Mouse (Mus musculus) left cerebral cortex, postnatal 14 days (tissue): ENCODE results near the gene Nek8. TPM values are rescaled to one million over a fixed set of nuclear protein-coding genes. Genes with fewer than 3 reads are reported as not detected.

Source experiments
- DNase-seq, 2 experiments: peaks; one replicate each; pipeline ENCODE4 v3.0.0; 2021 to 2022; ENCODE audit warnings: low spot score in 2 of 2, mixed read lengths in 1 of 2
- intact Hi-C: fragments of 180-260 bp; cut with DNase I; formaldehyde crosslinking; loops from one replicate; pipeline ENCODE4 v1.15.1; 2025
- microRNA-seq, 2 experiments: library from miRNA; unstranded; fragments of <30 nt; microRNA quantifications; one replicate each; pipeline ENCODE4 v1.2.0; 2022
- total RNA-seq, 2 experiments: library from RNA; stranded (reverse); gene quantifications; 2 replicates each; pipeline ENCODE4 v1.2.3; 2021

Gene Nek8
- total RNA-seq, 2 experiments from 2014 or later, result 3.3 to 3.5 TPM

DNA sequence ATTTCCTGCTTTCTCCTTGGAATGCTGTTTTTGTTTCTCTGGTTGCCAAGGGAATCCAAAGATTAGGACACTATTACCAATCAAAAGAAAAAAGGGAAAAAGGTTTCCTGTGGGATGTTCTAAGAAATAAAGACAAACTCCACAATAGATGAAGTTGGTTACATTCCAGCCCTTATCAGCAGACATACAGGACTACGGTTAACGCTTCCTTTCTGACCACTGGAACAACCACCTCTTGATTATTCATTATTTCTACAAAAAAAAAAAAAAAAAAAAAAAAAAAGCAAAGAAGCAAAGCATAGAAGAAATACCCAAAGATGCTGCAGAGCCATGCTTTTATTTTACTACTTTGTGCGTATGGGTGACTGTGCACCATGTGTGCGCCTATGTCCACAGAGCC, 53.7 kb downstream of the Nek8 start:
- intact Hi-C loops, result no loop called here
- DNase-seq, result no peak

DNA sequence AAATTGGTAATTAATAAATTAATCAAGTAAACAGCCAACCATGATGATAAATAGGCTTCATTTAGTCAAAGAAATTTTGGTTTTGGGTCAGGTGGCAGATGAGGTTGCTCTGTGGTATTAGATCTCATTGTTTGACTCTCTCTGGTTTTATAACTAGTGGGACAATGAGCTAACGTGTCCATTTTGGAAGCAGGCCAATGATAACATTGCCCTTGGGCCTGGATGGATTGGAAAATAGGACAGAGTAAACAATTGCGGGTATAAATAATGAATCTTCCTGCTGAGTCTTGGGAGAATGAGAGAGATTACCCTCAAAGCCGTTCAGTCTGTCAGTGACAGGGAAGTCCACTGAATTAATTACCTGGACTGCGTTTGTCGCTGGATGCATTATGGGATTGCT, 55.3 kb downstream of the Nek8 start:
- no peak for DNase-seq
- intact Hi-C loops, result no loop called here

DNA sequence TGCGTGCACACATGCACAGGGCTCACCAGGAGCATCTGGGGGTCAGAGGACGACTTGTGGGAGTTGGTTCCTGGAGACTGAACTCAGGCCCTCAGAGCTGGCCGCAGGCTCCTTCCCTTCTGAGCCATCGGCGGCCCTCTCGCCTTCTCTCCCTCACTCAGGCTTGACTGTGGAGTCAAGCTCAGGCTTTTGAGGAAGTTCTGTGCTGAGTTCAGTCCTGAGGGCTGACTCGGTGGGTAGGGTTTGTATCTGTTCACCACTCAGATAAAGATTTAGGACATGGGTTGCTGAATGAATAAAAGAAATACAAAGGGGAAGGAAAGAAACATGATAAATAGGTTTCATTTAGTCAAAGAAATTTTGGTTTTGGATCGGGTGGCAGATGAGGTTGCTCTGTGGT, 56.6 kb downstream of the Nek8 start:
- DNase-seq, result no peak
- intact Hi-C loops, result no loop called here

DNA sequence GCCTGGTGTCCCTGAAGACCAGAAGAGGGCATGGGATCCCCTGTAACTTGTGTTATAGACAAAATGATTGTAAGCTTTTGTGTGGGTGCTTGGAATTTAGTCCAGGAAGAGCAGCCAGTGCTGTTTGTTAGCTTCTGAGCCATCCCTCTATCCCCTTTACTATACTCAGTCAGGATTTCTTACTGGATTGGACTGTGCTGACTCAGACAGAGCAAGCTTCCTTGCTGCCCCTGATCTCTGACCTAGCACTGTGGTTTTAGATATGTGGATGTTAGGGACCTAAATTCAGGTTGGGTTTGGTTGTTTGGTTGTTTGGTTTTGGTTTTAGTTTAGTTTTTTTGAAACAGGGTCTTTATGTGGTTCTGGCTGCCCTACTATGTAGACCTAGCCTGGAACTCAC, 58.0 kb downstream of the Nek8 start:
- intact Hi-C loops, result no loop called here
- DNase-seq, result no peak

DNA sequence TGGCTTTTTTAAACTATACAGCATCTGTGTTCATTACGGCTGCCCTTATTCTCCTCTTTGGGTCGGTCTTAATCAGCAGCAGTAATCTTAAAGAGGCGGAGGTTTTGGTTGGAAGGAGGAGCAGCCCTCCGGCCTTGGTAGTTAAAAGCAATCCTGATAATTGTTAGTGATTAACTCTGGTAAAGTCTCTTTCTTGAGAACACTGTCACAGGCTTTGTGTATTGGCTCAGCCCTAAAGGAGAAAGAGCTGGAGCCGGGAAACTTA, 60.4 kb downstream of the Nek8 start:
- no peak for DNase-seq
- intact Hi-C loops, result no loop called here

Small RNA genes lying within 50 kb of the gene (microRNA-seq; reads per million reads assigned to microRNA genes)
- gene Mir7653, result 1.3 to 3.7 reads per million in 2 experiments

Other genes starting within 250 kb of the Nek8 start
- gene Sez6, start 245.9 kb downstream of the Nek8 start, total RNA-seq, result 100 to 1,000 TPM; 153 to 196 TPM
- 10 to 100 TPM; 45.5 to 48.3 TPM for gene Phf12, start 193.9 kb downstream of the Nek8 start, total RNA-seq
- 10 to 100 TPM; 14.8 to 16.4 TPM for gene Dhrs13, start 144.4 kb downstream of the Nek8 start, total RNA-seq
- 100 to 1,000 TPM; 118 to 121 TPM for gene Flot2, start 138.7 kb downstream of the Nek8 start, total RNA-seq
- gene Eral1, start 96.3 kb downstream of the Nek8 start, total RNA-seq, result 10 to 100 TPM; 18.9 to 19.5 TPM
- gene Fam222b, start 82.0 kb downstream of the Nek8 start, total RNA-seq, result 10 to 100 TPM; 28.8 to 29.9 TPM
- gene Traf4, start 11.1 kb downstream of the Nek8 start, total RNA-seq, result 10 to 100 TPM; 20.7 to 23.3 TPM
- gene Tlcd1, start within 50 bp of the Nek8 start, total RNA-seq, result 10 to 100 TPM; 27.4 to 29.6 TPM
- gene Rpl23a, start 6.9 kb upstream of the Nek8 start, total RNA-seq, result 100 to 1,000 TPM; 643 to 660 TPM
- 10 to 100 TPM; 32.6 to 34.5 TPM for gene Rab34, start 11.8 kb upstream of the Nek8 start, total RNA-seq
- gene Proca1, start 16.7 kb upstream of the Nek8 start, total RNA-seq, result 1 to 10 TPM; 5.1 to 6.7 TPM
- gene Sdf2, start 69.1 kb upstream of the Nek8 start, total RNA-seq, result 10 to 100 TPM; 67.7 to 70.3 TPM
- gene Supt6, start 69.3 kb upstream of the Nek8 start, total RNA-seq, result 10 to 100 TPM; 89.6 to 96.1 TPM
- 100 to 1,000 TPM; 171 to 187 TPM for gene 2610507B11Rik, start 85.1 kb upstream of the Nek8 start, total RNA-seq
- gene BC030499, start 114.2 kb upstream of the Nek8 start, total RNA-seq, result 1 to 10 TPM; 6.4 to 9.3 TPM
- 1 to 10 TPM; 5.0 to 8.4 TPM for gene Spag5, start 124.9 kb upstream of the Nek8 start, total RNA-seq
- gene Aldoc, start 146.3 kb upstream of the Nek8 start, total RNA-seq, result 100 to 1,000 TPM; 532 to 560 TPM
- 10 to 100 TPM; 81.1 to 81.3 TPM for gene Pigs, start 151.7 kb upstream of the Nek8 start, total RNA-seq
- gene Unc119, start 166.8 kb upstream of the Nek8 start, total RNA-seq, result 10 to 100 TPM; 28.2 to 30.6 TPM
- not detected for gene Foxn1, start 209.9 kb upstream of the Nek8 start, total RNA-seq
- not detected for gene Slc13a2, start 245.5 kb upstream of the Nek8 start, total RNA-seq